Mouse (Mus musculus): ENCODE measurements at regions not wholly inside any gene's neighbourhood (a gene's known extent, or its start where the extent isn't known, plus 50 kb on each side); places are given as distances from the start of the nearest gene placed in this dataset.

GRCm38 (mm10) chr4:54601671-54602512 lies 343.0 kb upstream of the Zfp462 start:
- Histone ChIP-seq H3K4me1 (ENCODE audit: control insufficient read depth, insufficient read depth, low read length) (no peaks in the 10 kb centered on the region), H3K27me3 (ENCODE audit: control insufficient read depth, insufficient read depth, low read length) (no peaks in the 10 kb centered on the region), H3K9me3 (replicated peaks; ENCODE audit: control insufficient read depth, low read length) (no peaks in the 10 kb centered on the region), H3K4me3 (ENCODE audit: low read depth, low read length) (no peak overlapping the region), H3K9ac (ENCODE audit: low read depth, low read length) (no peak overlapping the region), H3K4me2 (no peak overlapping the region), H3K27ac (ENCODE audit: low read depth, low read length) (no peak overlapping the region), H3K36me3 (ENCODE audit: control insufficient read depth, insufficient read depth, low read length) (no peaks in the 10 kb centered on the region)
- no peak for ATAC-seq (replicated peaks; ENCODE audit: insufficient number of reproducible peaks, low FRiP score, low TSS enrichment)
- 71% methylated on average over 15 of the region's 15 CpGs for WGBS (ENCODE audit: insufficient replicate concordance)

GRCm38 (mm10) chr4:54602513-54603205 lies 342.2 kb upstream of the Zfp462 start:
- Histone ChIP-seq H3K9me3 (replicated peaks; ENCODE audit: control insufficient read depth, low read length) (no peaks in the 10 kb centered on the region), H3K4me1 (ENCODE audit: control insufficient read depth, insufficient read depth, low read length) (no peaks in the 10 kb centered on the region), H3K27me3 (ENCODE audit: control insufficient read depth, insufficient read depth, low read length) (no peaks in the 10 kb centered on the region), H3K36me3 (ENCODE audit: control insufficient read depth, insufficient read depth, low read length) (no peaks in the 10 kb centered on the region), H3K27ac (ENCODE audit: low read depth, low read length) (no peak overlapping the region), H3K4me3 (ENCODE audit: low read depth, low read length) (no peak overlapping the region), H3K9ac (ENCODE audit: low read depth, low read length) (no peak overlapping the region), H3K4me2 (no peak overlapping the region)
- ATAC-seq (replicated peaks; ENCODE audit: insufficient number of reproducible peaks, low FRiP score, low TSS enrichment) = no peak
- WGBS (ENCODE audit: insufficient replicate concordance) = 79% methylated on average over 6 of the region's 6 CpGs

- Histone ChIP-seq H3K36me3 (ENCODE audit: control insufficient read depth, insufficient read depth, low read length) (no peaks in the 10 kb centered on the region), H3K27ac (ENCODE audit: low read depth, low read length) (no peak overlapping the region), H3K27me3 (ENCODE audit: control insufficient read depth, insufficient read depth, low read length) (no peaks in the 10 kb centered on the region), H3K9me3 (replicated peaks; ENCODE audit: control insufficient read depth, low read length) (no peaks in the 10 kb centered on the region), H3K4me2 (no peak overlapping the region), H3K9ac (ENCODE audit: low read depth, low read length) (no peak overlapping the region), H3K4me3 (ENCODE audit: low read depth, low read length) (no peak overlapping the region), H3K4me1 (ENCODE audit: control insufficient read depth, insufficient read depth, low read length) (no peaks in the 10 kb centered on the region)
- WGBS (ENCODE audit: insufficient replicate concordance) = 63% methylated on average over 5 of the region's 5 CpGs
- no peak for ATAC-seq (replicated peaks; ENCODE audit: insufficient number of reproducible peaks, low FRiP score, low TSS enrichment)
Measured at GRCm38 (mm10) chr4:54610101-54610500, 334.7 kb upstream of the Zfp462 start.

GRCm38 (mm10) chr4:54611990-54612980 lies 332.6 kb upstream of the Zfp462 start:
- Histone ChIP-seq H3K9ac (ENCODE audit: low read depth, low read length) (no peak overlapping the region), H3K27ac (ENCODE audit: low read depth, low read length) (no peak overlapping the region), H3K9me3 (replicated peaks; ENCODE audit: control insufficient read depth, low read length) (no peaks in the 10 kb centered on the region), H3K36me3 (ENCODE audit: control insufficient read depth, insufficient read depth, low read length) (no peaks in the 10 kb centered on the region), H3K4me1 (ENCODE audit: control insufficient read depth, insufficient read depth, low read length) (no peaks in the 10 kb centered on the region), H3K27me3 (ENCODE audit: control insufficient read depth, insufficient read depth, low read length) (no peaks in the 10 kb centered on the region), H3K4me2 (no peak overlapping the region), H3K4me3 (ENCODE audit: low read depth, low read length) (no peak overlapping the region)
- no peak for ATAC-seq (replicated peaks; ENCODE audit: insufficient number of reproducible peaks, low FRiP score, low TSS enrichment)
- WGBS (ENCODE audit: insufficient replicate concordance) = 71% methylated on average over 7 of the region's 7 CpGs

- no peaks in the 10 kb centered on the region for H3K27me3 ChIP-seq (ENCODE audit: control insufficient read depth, insufficient read depth, low read length)
- WGBS (ENCODE audit: insufficient replicate concordance) = 66% methylated on average over 3 of the region's 3 CpGs
- no peak overlapping the region for H3K4me2 ChIP-seq
- ATAC-seq (replicated peaks; ENCODE audit: insufficient number of reproducible peaks, low FRiP score, low TSS enrichment) = no peak
- no peaks in the 10 kb centered on the region for H3K36me3 ChIP-seq (ENCODE audit: control insufficient read depth, insufficient read depth, low read length)
- H3K4me3 ChIP-seq (ENCODE audit: low read depth, low read length) = no peak overlapping the region
- no peaks in the 10 kb centered on the region for H3K9me3 ChIP-seq (replicated peaks; ENCODE audit: control insufficient read depth, low read length)
- no peak overlapping the region for H3K27ac ChIP-seq (ENCODE audit: low read depth, low read length)
- no peaks in the 10 kb centered on the region for H3K4me1 ChIP-seq (ENCODE audit: control insufficient read depth, insufficient read depth, low read length)
- no peak overlapping the region for H3K9ac ChIP-seq (ENCODE audit: low read depth, low read length)
Measured at GRCm38 (mm10) chr4:54613076-54613475, 331.8 kb upstream of the Zfp462 start.

- H3K9ac ChIP-seq (ENCODE audit: low read depth, low read length) = no peak overlapping the region
- no peaks in the 10 kb centered on the region for H3K4me1 ChIP-seq (ENCODE audit: control insufficient read depth, insufficient read depth, low read length)
- 63% methylated on average over 2 of the region's 2 CpGs for WGBS (ENCODE audit: insufficient replicate concordance)
- H3K9me3 ChIP-seq (replicated peaks; ENCODE audit: control insufficient read depth, low read length) = no peaks in the 10 kb centered on the region
- H3K27me3 ChIP-seq (ENCODE audit: control insufficient read depth, insufficient read depth, low read length) = no peaks in the 10 kb centered on the region
- no peak overlapping the region for H3K4me2 ChIP-seq
- H3K27ac ChIP-seq (ENCODE audit: low read depth, low read length) = no peak overlapping the region
- no peak overlapping the region for H3K4me3 ChIP-seq (ENCODE audit: low read depth, low read length)
- no peaks in the 10 kb centered on the region for H3K36me3 ChIP-seq (ENCODE audit: control insufficient read depth, insufficient read depth, low read length)
- no peak for ATAC-seq (replicated peaks; ENCODE audit: insufficient number of reproducible peaks, low FRiP score, low TSS enrichment)
Measured at GRCm38 (mm10) chr4:54613611-54614010, 331.2 kb upstream of the Zfp462 start.

GRCm38 (mm10) chr4:54615886-54616285 lies 329.0 kb upstream of the Zfp462 start:
- no peaks in the 10 kb centered on the region for H3K4me1 ChIP-seq (ENCODE audit: control insufficient read depth, insufficient read depth, low read length)
- no peaks in the 10 kb centered on the region for H3K36me3 ChIP-seq (ENCODE audit: control insufficient read depth, insufficient read depth, low read length)
- no peak overlapping the region for H3K27ac ChIP-seq (ENCODE audit: low read depth, low read length)
- H3K4me3 ChIP-seq (ENCODE audit: low read depth, low read length) = no peak overlapping the region
- WGBS (ENCODE audit: insufficient replicate concordance) = 40% methylated on average over 1 of the region's 1 CpGs
- H3K4me2 ChIP-seq = no peak overlapping the region
- no peaks in the 10 kb centered on the region for H3K9me3 ChIP-seq (replicated peaks; ENCODE audit: control insufficient read depth, low read length)
- no peaks in the 10 kb centered on the region for H3K27me3 ChIP-seq (ENCODE audit: control insufficient read depth, insufficient read depth, low read length)
- ATAC-seq (replicated peaks; ENCODE audit: insufficient number of reproducible peaks, low FRiP score, low TSS enrichment) = no peak
- no peak overlapping the region for H3K9ac ChIP-seq (ENCODE audit: low read depth, low read length)

Data from heart, embryonic 11.5 days (tissue).